Mouse (Mus musculus) embryonic facial prominence, embryonic 15.5 days (tissue): ENCODE measurements at regions not wholly inside any gene's neighbourhood (a gene's known extent, or its start where the extent isn't known, plus 50 kb on each side); places are given as distances from the start of the nearest gene placed in this dataset.

Experiments
- ATAC-seq: fragments of 200-750 bp; cut with Nextera tagmentation; 2 replicates; pipeline ENCODE4 v1.8.0; 2017; ENCODE audit warnings: low read depth, moderate TSS enrichment; ENCODE audit not compliant: insufficient number of reproducible peaks, low FRiP score, low TSS enrichment
- H3K27ac ChIP-seq: fragments of 300-500 bp; sonication (generic); replicated peaks from 2 replicates; pipeline ENCODE4 v1.5.1; 2015; ENCODE audit warnings: mild to moderate bottlenecking, inconsistent platforms
- H3K27me3 ChIP-seq: fragments of 300-500 bp; sonication (generic); 2 replicates; pipeline ENCODE4 v1.6.1; 2015; ENCODE audit warnings: inconsistent platforms
- H3K36me3 ChIP-seq: fragments of 300-500 bp; sonication (generic); 2 replicates; pipeline ENCODE4 v1.6.1; 2015; ENCODE audit warnings: mild to moderate bottlenecking, inconsistent platforms
- H3K4me1 ChIP-seq: fragments of 300-500 bp; sonication (generic); 2 replicates; pipeline ENCODE4 v1.6.1; 2015; ENCODE audit warnings: inconsistent platforms
- H3K4me2 ChIP-seq: fragments of 300-500 bp; sonication (generic); replicated peaks from 2 replicates; pipeline ENCODE4 v1.6.1; 2015; ENCODE audit warnings: mild to moderate bottlenecking, inconsistent platforms
- H3K4me3 ChIP-seq: fragments of 300-500 bp; sonication (generic); replicated peaks from 2 replicates; pipeline ENCODE4 v1.5.1; 2015; ENCODE audit warnings: mild to moderate bottlenecking, inconsistent platforms
- H3K9ac ChIP-seq: fragments of 300-500 bp; sonication (generic); 2 replicates; pipeline ENCODE4 v1.6.1; 2015; ENCODE audit warnings: inconsistent platforms
- H3K9me3 ChIP-seq: fragments of 300-500 bp; sonication (generic); replicated peaks from 2 replicates; pipeline ENCODE4 v1.6.1; 2016; ENCODE audit warnings: inconsistent platforms
- WGBS: fragments of 180-500 bp; shearing (Covaris S2); methylation state at CpG from one replicate; pipeline ENCODE4 v1.1.7; 2015; 5-methylcytosine and 5-hydroxymethylcytosine counted together

DNA sequence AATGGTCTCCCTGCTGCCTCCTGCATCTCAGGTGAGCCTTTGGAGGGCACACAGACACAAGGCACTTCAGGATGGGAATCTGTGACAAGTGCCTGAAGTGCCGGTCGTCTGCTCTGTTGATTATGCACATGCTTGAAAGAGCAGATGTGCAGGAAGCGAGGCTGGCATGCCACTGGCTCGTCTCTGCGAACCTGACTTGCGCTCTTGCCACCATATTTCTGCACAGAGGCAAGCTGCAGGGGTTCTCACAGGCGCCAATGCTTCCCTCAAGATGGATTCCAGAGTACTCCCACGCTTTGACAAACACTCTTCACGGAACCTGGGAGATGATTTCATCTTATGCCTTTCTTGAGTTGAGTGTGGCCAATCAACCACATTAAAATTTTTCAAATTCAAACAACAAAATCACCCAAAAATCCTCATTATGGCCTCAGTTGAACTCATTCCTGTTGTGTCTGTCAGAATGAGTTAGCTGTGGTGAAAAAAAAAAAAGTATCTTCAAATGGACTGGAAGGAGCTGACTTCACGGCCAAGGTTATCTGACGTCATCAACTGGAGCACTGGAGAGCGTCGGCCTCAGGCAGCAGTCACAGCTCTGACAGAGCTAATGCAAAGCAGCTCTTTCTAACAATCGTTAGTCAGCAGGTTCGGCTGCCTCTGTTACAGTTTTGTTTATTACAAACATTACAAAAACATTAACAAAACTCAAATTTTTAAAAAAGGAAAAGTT lies 90.2 kb upstream of the Nr4a3 start:
- H3K4me3 ChIP-seq = no peak overlapping the region
- WGBS = 52% methylated on average over 15 of the region's 15 CpGs
- H3K4me2 ChIP-seq = no peak overlapping the region
- no peak overlapping the region for H3K9ac ChIP-seq
- no peak for ATAC-seq
- H3K9me3 ChIP-seq = no peaks in the 10 kb centered on the region
- H3K4me1 ChIP-seq = no peaks in the 10 kb centered on the region
- H3K27me3 ChIP-seq = no peaks in the 10 kb centered on the region
- no peaks in the 10 kb centered on the region for H3K36me3 ChIP-seq
- no peak overlapping the region for H3K27ac ChIP-seq

DNA sequence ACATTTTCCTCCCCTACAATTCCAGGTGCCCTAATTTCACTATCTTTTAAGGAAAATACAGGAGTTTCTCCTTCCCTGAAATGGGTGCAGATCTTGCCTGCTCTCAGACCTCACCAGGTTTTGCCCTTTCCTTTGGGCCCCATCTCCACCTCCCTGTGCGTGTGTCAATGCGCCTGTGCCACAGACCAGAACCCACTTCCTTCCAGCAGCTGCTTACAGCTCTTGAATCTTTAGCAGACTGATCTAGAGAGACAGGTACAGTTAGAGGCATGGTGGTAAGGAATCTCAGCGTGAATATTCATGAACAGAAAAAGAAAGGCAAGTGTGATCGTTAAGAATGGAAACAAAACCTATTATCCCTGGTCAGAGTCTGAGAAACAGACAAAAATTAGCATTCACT lies 80.3 kb upstream of the Nr4a3 start:
- no peaks in the 10 kb centered on the region for H3K9me3 ChIP-seq
- no peak overlapping the region for H3K4me3 ChIP-seq
- H3K4me2 ChIP-seq = no peak overlapping the region
- H3K36me3 ChIP-seq = no peaks in the 10 kb centered on the region
- 72% methylated on average over 4 of the region's 4 CpGs for WGBS
- ATAC-seq = no peak
- no peak overlapping the region for H3K27ac ChIP-seq
- no peak overlapping the region for H3K9ac ChIP-seq
- no peaks in the 10 kb centered on the region for H3K27me3 ChIP-seq
- no peaks in the 10 kb centered on the region for H3K4me1 ChIP-seq

DNA sequence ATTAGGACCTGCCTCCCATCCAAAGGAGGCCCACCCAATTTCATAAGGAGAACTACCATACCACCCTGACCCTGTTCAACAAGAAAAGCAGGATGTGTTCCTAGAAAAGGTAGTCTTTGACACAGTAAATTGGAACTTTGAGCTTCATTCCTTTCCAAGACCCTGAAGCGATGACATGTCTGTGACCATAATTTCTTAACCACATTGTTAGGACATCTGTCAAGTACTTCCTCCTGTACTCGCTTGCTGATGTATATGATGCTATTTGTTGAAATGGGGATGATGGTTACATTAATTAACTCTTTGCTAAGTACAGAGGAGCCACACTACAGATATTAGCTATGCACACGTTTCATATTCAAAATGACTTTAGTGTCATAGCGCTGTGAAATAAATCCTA lies 73.1 kb upstream of the Nr4a3 start:
- no peak for ATAC-seq
- no peaks in the 10 kb centered on the region for H3K27me3 ChIP-seq
- H3K9me3 ChIP-seq = no peaks in the 10 kb centered on the region
- WGBS = 80% methylated on average over 4 of the region's 4 CpGs
- no peak overlapping the region for H3K4me3 ChIP-seq
- no peaks in the 10 kb centered on the region for H3K4me1 ChIP-seq
- no peaks in the 10 kb centered on the region for H3K36me3 ChIP-seq
- no peak overlapping the region for H3K9ac ChIP-seq
- H3K4me2 ChIP-seq = no peak overlapping the region
- H3K27ac ChIP-seq = no peak overlapping the region

DNA sequence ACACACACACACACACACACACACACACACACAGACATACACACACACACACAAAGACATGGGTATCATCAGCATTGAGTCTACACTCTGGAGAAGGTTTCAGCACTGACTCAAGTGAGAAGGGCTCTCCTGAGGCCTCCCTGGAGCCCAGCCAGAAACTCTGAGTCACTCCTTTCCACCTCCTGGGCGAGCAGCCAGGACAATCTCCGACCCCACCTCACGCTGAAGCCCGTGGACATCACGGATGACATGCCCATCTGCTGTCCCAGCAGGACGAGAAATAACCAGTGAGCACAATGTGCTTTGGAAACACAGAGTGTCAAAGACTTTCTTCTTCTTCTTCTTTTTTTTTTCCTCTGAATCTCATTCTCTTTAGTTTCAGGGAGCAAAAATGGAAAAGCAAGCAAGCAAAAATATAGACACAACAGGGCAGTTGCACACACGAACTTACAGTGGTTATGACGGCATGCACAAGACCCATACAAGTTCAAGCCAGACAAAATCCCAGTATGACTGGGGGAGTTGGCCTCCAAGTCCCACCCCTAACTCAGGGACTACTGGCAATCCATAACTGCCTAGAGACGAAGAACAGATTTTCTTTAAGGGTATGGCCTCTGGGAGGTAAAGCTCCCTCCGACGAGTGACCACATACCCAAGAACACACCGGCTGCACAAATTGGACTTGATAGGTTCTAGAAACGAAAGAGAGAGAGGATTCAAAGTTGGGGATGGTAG lies 65.2 kb upstream of the Nr4a3 start:
- Histone ChIP-seq H3K9ac (no peak overlapping the region), H3K4me2 (no peak overlapping the region), H3K27ac (no peak overlapping the region), H3K4me1 (no peaks in the 10 kb centered on the region), H3K4me3 (no peak overlapping the region), H3K27me3 (no peaks in the 10 kb centered on the region), H3K36me3 (no peaks in the 10 kb centered on the region), H3K9me3 (no peaks in the 10 kb centered on the region)
- no peak for ATAC-seq
- 66% methylated on average over 13 of the region's 13 CpGs for WGBS
